Mouse (Mus musculus) gastrocnemius, adult 2 months (tissue): ENCODE data around the gene Atp5s. TPM values are rescaled to one million over a fixed set of nuclear protein-coding genes. Genes with fewer than 3 reads are reported as not detected.
A peak's percentile ranks its signal among the peaks of the same experiment; 100 is the strongest.

Source experiments
- DNase-seq: peaks from one replicate; pipeline ENCODE4 v3.0.0; 2022
- H3K27ac ChIP-seq: fragments of 200-600 bp; 2 replicates; pipeline ENCODE4 v1.8.1; 2022; ENCODE audit warnings: mild to moderate bottlenecking
- H3K4me3 ChIP-seq: fragments of 200-600 bp; 2 replicates; pipeline ENCODE4 v1.8.1; 2022; ENCODE audit warnings: mild to moderate bottlenecking, moderate library complexity
- CTCF ChIP-seq: fragments of 200-600 bp; IDR thresholded peaks from 2 replicates; pipeline ENCODE4 v1.8.1; 2022; ENCODE audit warnings: antibody characterized with exemption, mild to moderate bottlenecking, moderate library complexity
- intact Hi-C: fragments of 180-260 bp; cut with DNase I; formaldehyde crosslinking; loops from one replicate; pipeline ENCODE4 v1.15.1; 2025
- total RNA-seq, 2 experiments: library from RNA; stranded (reverse); gene quantifications; 2 replicates each; pipeline ENCODE4 v1.2.3; 2021

Atp5s gene
- total RNA-seq, 2 experiments from 2014 or later: 20.1 to 24.4 TPM

- Histone ChIP-seq H3K4me3 (no peak overlapping the region), H3K27ac (no peak overlapping the region)
- no peak for DNase-seq
- TF ChIP-seq CTCF: no peak
- intact Hi-C loops: no loop called here
Observed at GRCm38 (mm10) chr12:69767476-69768258, 42.9 kb downstream of the Atp5s start.

GRCm38 (mm10) chr12:69768841-69769240, 44.1 kb downstream of the Atp5s start:
- TF ChIP-seq CTCF: no peak
- no peak for DNase-seq
- Histone ChIP-seq H3K4me3 (no peak overlapping the region), H3K27ac (no peak overlapping the region)
- intact Hi-C loops: no loop called here

- Histone ChIP-seq H3K4me3 (no peak overlapping the region), H3K27ac (no peak overlapping the region)
- no peak for TF ChIP-seq CTCF
- intact Hi-C loops: no loop called here
- DNase-seq: no peak
Observed at GRCm38 (mm10) chr12:69776607-69777340, 52.0 kb downstream of the Atp5s start.

- no peak for TF ChIP-seq CTCF
- intact Hi-C loops: no loop called here
- no peak overlapping the region for H3K4me3 ChIP-seq
- no peak overlapping the region for H3K27ac ChIP-seq
- DNase-seq: no peak
Observed at GRCm38 (mm10) chr12:69777341-69777730, 52.6 kb downstream of the Atp5s start.

GRCm38 (mm10) chr12:69777957-69778356, 53.2 kb downstream of the Atp5s start:
- H3K4me3 ChIP-seq: no peak overlapping the region
- TF ChIP-seq CTCF: no peak
- intact Hi-C loops: no loop called here
- DNase-seq: no peak
- no peak overlapping the region for H3K27ac ChIP-seq

GRCm38 (mm10) chr12:69781480-69781879, 56.7 kb downstream of the Atp5s start:
- no peak overlapping the region for H3K27ac ChIP-seq

GRCm38 (mm10) chr12:69781935-69782650, 57.3 kb downstream of the Atp5s start:
- no peak for TF ChIP-seq CTCF
- intact Hi-C loops: no loop called here
- H3K27ac ChIP-seq: no peak overlapping the region
- DNase-seq: no peak
- no peak overlapping the region for H3K4me3 ChIP-seq

More at GRCm38 (mm10) chr12:69781480-69781879, 56.7 kb downstream of the Atp5s start:
- intact Hi-C loops: no loop called here
- no peak overlapping the region for H3K4me3 ChIP-seq
- no peak for TF ChIP-seq CTCF
- no peak for DNase-seq

- no peak for TF ChIP-seq CTCF
- no peak for DNase-seq
- intact Hi-C loops: no loop called here
- no peak overlapping the region for H3K4me3 ChIP-seq
- no peak overlapping the region for H3K27ac ChIP-seq
Observed at GRCm38 (mm10) chr12:69783247-69784025, 58.7 kb downstream of the Atp5s start.

- H3K4me3 ChIP-seq: no peak overlapping the region
- intact Hi-C loops: no loop called here
- H3K27ac ChIP-seq: no peak overlapping the region
- no peak for DNase-seq
- TF ChIP-seq CTCF: no peak
Observed at GRCm38 (mm10) chr12:69785471-69785870, 60.7 kb downstream of the Atp5s start.

GRCm38 (mm10) chr12:69788380-69788779, 63.6 kb downstream of the Atp5s start:
- intact Hi-C loops: no loop called here
- TF ChIP-seq CTCF: no peak
- no peak overlapping the region for H3K27ac ChIP-seq

GRCm38 (mm10) chr12:69789766-69790529, 65.2 kb downstream of the Atp5s start:
- H3K4me3 ChIP-seq: peak overlapping the region; percentile 80
- intact Hi-C loops: loop anchor here (5.0 kb wide), 1 partner anchor 33 kb away; no protein-coding TSS in a partner anchor
- no peak for DNase-seq
- no peak for TF ChIP-seq CTCF
- peak overlapping the region; percentile 32; the same call in 1 of the 2 replicates for H3K27ac ChIP-seq

More at GRCm38 (mm10) chr12:69788380-69788779, 63.6 kb downstream of the Atp5s start:
- H3K4me3 ChIP-seq: no peak overlapping the region
- DNase-seq: no peak
